Mouse (Mus musculus): ENCODE measurements at regions not wholly inside any gene's neighbourhood (a gene's known extent, or its start where the extent isn't known, plus 50 kb on each side); places are given as distances from the start of the nearest gene placed in this dataset.

DNA sequence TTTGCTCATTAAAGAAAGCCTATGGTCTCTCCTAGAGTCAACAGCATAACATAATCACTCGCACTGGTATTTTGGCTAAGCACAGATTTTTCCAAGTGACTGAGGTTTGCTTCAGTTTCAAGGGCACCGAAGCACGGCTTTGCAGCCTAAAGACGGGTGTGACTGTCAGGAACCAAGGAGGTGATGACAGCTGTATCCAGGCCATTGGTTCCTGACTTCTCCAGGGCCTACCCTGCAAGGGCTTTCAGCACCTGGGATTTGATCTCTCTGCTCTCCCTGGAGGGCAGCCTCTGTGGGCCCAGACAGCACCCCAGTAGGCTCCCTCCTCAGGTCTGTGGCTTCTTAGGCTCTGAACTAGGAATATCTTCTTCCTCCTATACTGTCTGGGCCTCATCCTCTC is 75.3 kb upstream of the Trim2 start:
- no peak for TF ChIP-seq GATA1 (IDR thresholded peaks at IDR 0.05; ENCODE audit: borderline replicate concordance, low read length)
- TF ChIP-seq FLI1 (IDR thresholded peaks at IDR 0.05; ENCODE audit: low read length), result no peak
